Mouse (Mus musculus) midbrain, embryonic 16.5 days (tissue): ENCODE results near the gene Gm16867. TPM values are rescaled to one million over a fixed set of nuclear protein-coding genes. Genes with fewer than 3 reads are reported as not detected.
"Not testable (repeated sequence)": the region's sequence is repeated elsewhere in the genome, so short reads cannot be mapped to it uniquely, and the experiment has no call there.

Experiments
- ATAC-seq: fragments of 200-750 bp; cut with Nextera tagmentation; 2 replicates; pipeline ENCODE4 v1.8.0; 2017; ENCODE audit warnings: moderate TSS enrichment
- H3K27ac ChIP-seq: fragments of 300-500 bp; sonication (generic); 2 replicates; pipeline ENCODE4 v1.5.1; 2014; ENCODE audit warnings: mild to moderate bottlenecking, low read length, mixed read lengths
- H3K27me3 ChIP-seq: fragments of 300-500 bp; sonication (generic); 2 replicates; pipeline ENCODE4 v1.6.1; 2014; ENCODE audit warnings: low read depth, low read length, mixed read lengths; ENCODE audit not compliant: control insufficient read depth, insufficient read depth
- H3K36me3 ChIP-seq: fragments of 300-500 bp; sonication (generic); 2 replicates; pipeline ENCODE4 v1.6.1; 2014; ENCODE audit warnings: mild to moderate bottlenecking, low read length, moderate library complexity, mixed read lengths; ENCODE audit not compliant: control insufficient read depth, insufficient read depth
- H3K4me1 ChIP-seq: fragments of 300-500 bp; sonication (generic); 2 replicates; pipeline ENCODE4 v1.6.1; 2014; ENCODE audit warnings: mild to moderate bottlenecking, low read length, mixed read lengths; ENCODE audit not compliant: control insufficient read depth, insufficient read depth
- H3K4me2 ChIP-seq: fragments of 300-500 bp; sonication (generic); 2 replicates; pipeline ENCODE4 v1.6.1; 2014; ENCODE audit warnings: mild to moderate bottlenecking, low read length, mixed read lengths
- H3K4me3 ChIP-seq: fragments of 300-500 bp; sonication (generic); 2 replicates; pipeline ENCODE4 v1.5.1; 2014; ENCODE audit warnings: low read depth, mild to moderate bottlenecking, low read length, moderate library complexity, mixed read lengths
- H3K9ac ChIP-seq: fragments of 300-500 bp; sonication (generic); 2 replicates; pipeline ENCODE4 v1.6.1; 2014; ENCODE audit warnings: low read depth, low read length, mixed read lengths
- H3K9me3 ChIP-seq: fragments of 300-500 bp; sonication (generic); replicated peaks from 2 replicates; pipeline ENCODE4 v1.6.1; 2014; ENCODE audit warnings: mild to moderate bottlenecking, low read length, mixed read lengths; ENCODE audit not compliant: control insufficient read depth, poor library complexity, severe bottlenecking
- WGBS: fragments of 180-500 bp; shearing (Covaris S2); extraction: QIAGEN DNeasy Blood & Tissue Kit; methylation state at CpG from one replicate; pipeline ENCODE4 v1.1.7; 2014; 5-methylcytosine and 5-hydroxymethylcytosine counted together
- polyA plus RNA-seq: library from polyadenylated mRNA; unstranded; fragments of >200 nt; fragmentation: Nextera tagmentation; extraction: Ambion mirVana; gene quantifications from 2 replicates; pipeline ENCODE4 v1.2.1, GENCODE M21; 2015

Gene Gm16867
- polyA plus RNA-seq: not detected in 2 replicates

DNA sequence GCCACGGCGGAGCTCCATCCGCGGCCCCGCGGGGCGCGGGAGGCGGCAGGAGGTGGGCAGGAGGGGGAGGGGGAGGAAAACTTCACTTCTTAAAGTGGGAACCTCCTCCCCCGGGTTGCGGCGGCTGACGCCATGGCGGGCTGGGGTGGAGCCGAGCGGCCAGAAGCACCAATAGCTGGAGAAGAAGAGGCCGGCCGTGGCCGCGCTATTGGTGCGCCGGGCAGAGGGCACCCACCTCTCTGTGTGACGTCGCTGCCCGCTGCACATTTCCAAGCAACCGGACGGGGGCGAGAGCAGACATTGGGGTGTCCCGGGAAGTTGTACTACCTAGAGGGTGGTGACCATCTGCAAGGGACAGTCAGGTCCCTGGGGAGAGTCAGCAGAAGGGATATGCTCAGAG lies at the start of gene Gm16867:
TSS of gene Gm16867 (minus strand) at position 189 of the 400 bp plus-strand sequence.
- not testable (repeated sequence) for H3K9ac ChIP-seq, H3K9me3 ChIP-seq, H3K27me3 ChIP-seq, H3K4me2 ChIP-seq, H3K36me3 ChIP-seq, H3K27ac ChIP-seq, H3K4me3 ChIP-seq, H3K4me1 ChIP-seq
- WGBS: no CpG with 5 or more reads among the region's 29 CpGs
- ATAC-seq: peak; percentile 100

DNA sequence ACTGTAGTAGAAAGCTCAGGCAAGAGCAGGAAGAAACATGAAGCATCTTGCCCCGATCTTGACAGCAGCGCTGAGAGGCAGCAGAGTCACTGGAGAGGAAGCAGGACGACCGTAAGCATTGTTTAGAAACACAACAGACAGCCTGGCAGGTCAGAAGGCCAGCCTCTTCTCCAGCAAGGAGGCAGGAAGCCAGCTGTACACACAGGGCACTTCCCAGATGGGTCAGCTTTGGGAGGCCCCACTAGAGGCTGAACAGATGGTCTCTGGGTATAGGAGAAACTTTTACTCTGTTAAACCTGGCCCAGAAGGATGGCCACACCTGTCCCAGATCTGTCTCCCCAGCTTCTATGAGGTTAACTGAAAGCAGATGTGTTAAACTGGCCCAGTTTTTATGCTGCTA lies 44.1 kb upstream of the Gm16867 start:
- H3K9ac ChIP-seq, H3K27me3 ChIP-seq, H3K36me3 ChIP-seq, H3K4me2 ChIP-seq, H3K9me3 ChIP-seq, H3K4me3 ChIP-seq, H3K4me1 ChIP-seq, ATAC-seq, H3K27ac ChIP-seq: not testable (repeated sequence)
- no CpG with 5 or more reads among the region's 4 CpGs for WGBS

DNA sequence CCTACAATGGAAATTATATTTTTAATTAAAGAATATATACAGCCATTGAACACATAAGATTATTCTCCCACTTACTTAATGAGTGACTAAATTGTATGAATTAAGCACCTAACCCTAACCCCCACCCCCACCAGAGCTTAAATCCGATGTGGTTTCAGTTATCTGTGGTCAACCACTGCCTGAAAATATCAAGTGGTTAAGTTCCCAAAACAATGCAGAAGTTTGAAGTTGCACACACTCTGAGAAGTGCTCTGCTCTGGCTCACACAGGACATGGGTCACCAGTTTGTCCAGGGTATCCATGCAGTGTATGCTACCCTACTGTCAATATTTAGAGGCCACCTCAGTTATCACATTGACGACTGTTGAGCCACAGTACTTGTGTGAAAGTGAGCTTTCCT lies 41.9 kb upstream of the Gm16867 start:
- no CpG with 5 or more reads among the region's 2 CpGs for WGBS

DNA sequence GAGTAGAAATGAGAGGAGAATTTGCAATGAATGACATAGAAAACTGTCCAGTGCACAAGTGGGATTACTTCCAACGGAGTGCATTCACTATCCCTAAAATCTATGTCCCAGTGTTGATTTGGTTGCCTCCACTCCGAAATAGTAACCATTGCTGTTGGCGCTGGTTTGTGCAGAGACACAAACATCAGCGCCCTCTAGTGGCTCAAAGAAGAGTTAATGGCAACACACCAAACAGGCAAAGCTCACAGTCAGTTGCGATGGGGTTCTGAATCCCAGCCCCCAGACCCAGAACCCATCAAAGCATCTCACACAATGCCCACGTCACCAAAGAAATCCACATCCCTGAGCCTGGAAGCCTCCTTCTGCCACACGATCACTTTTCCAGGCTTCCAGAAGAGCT lies 40.9 kb upstream of the Gm16867 start:
- H3K9ac ChIP-seq, H3K9me3 ChIP-seq, H3K27me3 ChIP-seq, H3K4me2 ChIP-seq, H3K4me3 ChIP-seq, H3K36me3 ChIP-seq, H3K27ac ChIP-seq, ATAC-seq, H3K4me1 ChIP-seq: not testable (repeated sequence)
- WGBS: no CpG with 5 or more reads among the region's 7 CpGs

More for the DNA sequence above, 41.9 kb upstream of the Gm16867 start:
- H3K36me3 ChIP-seq, H3K9ac ChIP-seq, H3K4me2 ChIP-seq, H3K27ac ChIP-seq, H3K4me3 ChIP-seq, ATAC-seq, H3K4me1 ChIP-seq, H3K9me3 ChIP-seq, H3K27me3 ChIP-seq: not testable (repeated sequence)

DNA sequence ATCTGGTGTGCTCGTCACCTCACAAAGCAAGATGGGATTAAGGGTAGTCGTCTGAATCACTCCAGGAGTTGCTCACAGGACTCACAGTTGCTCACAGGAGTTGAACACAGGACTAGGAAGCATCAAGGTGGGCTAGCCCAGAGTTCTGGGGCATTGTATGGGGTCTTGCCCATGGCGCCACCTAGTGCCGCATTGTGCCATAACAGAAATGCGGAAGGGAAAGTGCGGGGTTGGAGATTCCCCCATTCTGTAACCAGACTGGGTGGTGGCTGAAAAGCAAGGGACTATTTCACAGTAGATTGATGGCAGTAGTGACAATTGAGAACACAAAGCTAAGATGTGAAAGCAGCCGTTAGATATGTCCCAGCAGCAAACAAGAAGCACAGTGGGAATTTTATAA lies 39.5 kb upstream of the Gm16867 start:
- H3K9ac ChIP-seq, H3K27ac ChIP-seq, H3K4me1 ChIP-seq, H3K36me3 ChIP-seq, H3K27me3 ChIP-seq, ATAC-seq, H3K4me3 ChIP-seq, H3K9me3 ChIP-seq, H3K4me2 ChIP-seq: not testable (repeated sequence)
- WGBS: no CpG with 5 or more reads among the region's 7 CpGs

DNA sequence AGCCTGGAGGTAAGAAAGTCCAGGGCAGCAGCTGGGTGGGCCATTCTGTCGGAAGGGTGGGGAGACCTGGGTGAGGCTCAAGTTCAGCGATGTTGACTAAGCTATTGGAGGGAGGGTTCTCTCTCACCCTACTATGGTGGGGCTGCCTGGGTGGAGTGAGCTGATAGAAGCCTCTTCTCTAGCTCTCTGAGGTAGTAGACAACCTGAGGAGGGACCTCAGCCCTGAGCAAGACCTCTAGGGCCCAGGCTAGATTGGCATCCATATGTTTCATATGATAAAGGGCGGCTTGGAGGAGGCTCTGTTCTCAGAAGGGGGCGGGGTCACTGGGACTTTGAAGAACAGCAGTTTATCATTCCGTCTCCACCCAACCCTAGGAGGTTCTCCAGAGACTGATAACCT lies 37.0 kb upstream of the Gm16867 start:
- H3K4me1 ChIP-seq, H3K4me3 ChIP-seq, H3K9ac ChIP-seq, H3K9me3 ChIP-seq, H3K36me3 ChIP-seq, ATAC-seq, H3K27me3 ChIP-seq, H3K27ac ChIP-seq, H3K4me2 ChIP-seq: not testable (repeated sequence)
- no CpG with 5 or more reads among the region's 5 CpGs for WGBS

DNA sequence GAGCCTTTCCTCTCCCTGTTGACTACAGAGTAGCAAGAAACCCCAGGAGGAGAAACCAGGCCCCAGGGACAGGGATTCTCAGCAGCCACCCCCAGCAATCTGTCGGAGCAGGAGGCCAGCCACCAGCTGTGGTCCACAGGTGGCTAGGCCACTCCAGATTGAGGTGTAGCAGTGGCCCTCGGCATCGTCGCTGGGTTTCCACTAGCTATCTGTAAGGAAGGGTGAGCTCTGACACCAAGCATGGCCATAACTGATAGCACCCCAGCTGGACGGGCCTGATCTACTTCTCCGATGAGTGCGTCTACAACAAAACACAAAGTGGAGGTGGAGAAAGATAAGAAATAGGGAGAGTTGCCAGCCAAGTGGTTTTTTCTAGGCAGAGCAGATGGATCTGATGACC lies 33.4 kb upstream of the Gm16867 start:
- no CpG with 5 or more reads among the region's 7 CpGs for WGBS

DNA sequence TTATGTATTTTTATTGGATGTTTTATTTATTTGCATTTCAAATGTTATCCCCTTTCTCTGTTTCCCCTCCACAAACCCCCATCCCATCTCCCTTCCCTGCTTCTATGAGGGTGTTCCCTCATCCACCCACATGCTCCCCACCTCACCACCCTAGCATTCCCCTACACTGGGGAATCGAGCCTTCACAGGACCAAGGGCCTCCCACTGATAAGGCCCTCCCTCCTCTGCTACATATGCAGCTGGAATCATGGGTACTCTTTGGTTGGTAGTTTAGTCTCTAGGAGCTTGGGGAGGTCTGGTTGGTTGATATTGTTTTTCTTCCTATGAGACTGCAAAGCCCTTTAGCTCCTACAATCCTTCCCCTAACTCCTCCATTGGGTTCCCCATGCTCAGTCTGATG lies 23.0 kb upstream of the Gm16867 start:
- H3K4me3 ChIP-seq, ATAC-seq, H3K27me3 ChIP-seq, H3K9ac ChIP-seq, H3K4me1 ChIP-seq, H3K36me3 ChIP-seq, H3K4me2 ChIP-seq, H3K27ac ChIP-seq, H3K9me3 ChIP-seq: not testable (repeated sequence)
- no CpG with 5 or more reads among the region's 1 CpGs for WGBS

More for the DNA sequence above, 33.4 kb upstream of the Gm16867 start:
- H3K27me3 ChIP-seq, H3K4me2 ChIP-seq, H3K36me3 ChIP-seq, H3K4me1 ChIP-seq, H3K9ac ChIP-seq, H3K4me3 ChIP-seq, ATAC-seq, H3K9me3 ChIP-seq, H3K27ac ChIP-seq: not testable (repeated sequence)

DNA sequence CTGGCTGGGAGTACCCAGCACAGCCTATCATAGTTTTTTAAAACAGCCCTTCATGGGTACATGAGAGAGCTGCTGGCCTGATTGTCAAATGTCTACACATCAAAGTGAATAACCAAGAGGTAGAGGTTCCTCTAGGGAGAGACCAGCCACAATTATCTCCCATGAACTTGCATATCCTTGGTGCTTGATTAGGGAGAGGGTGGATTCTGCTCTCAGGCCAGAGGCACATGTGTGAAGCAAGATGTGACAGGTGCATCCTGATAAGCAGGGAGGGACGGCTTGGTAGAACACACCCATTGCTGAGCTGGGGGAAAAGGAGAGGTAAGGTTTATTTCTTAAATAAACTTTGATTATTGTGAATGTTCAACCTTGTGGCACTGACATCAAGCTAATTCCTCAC lies 19.8 kb upstream of the Gm16867 start:
- not testable (repeated sequence) for H3K27me3 ChIP-seq, H3K4me3 ChIP-seq, H3K27ac ChIP-seq, H3K36me3 ChIP-seq, H3K9ac ChIP-seq, H3K4me1 ChIP-seq, H3K9me3 ChIP-seq, H3K4me2 ChIP-seq, ATAC-seq
- WGBS: no CpG with 5 or more reads among the region's 1 CpGs

DNA sequence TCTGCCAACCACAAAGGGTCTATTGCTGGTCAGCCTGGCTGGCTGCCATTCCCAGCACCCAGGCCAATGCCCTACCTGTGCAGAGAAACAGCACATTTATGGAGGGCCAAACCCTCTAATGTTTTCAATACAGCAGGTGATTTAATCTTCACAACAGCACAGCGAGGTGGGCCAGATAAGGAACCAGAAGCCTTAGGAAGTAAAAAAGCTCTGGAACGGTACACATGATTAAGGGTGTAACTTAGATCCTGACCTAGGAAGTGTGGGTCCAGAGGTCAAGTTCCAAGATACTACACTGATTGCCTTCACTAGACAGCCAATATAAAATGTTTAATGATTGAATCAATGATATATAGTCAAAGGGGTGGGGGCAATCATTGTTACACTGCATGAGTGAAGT lies 17.6 kb upstream of the Gm16867 start:
- H3K9me3 ChIP-seq, H3K4me1 ChIP-seq, H3K27ac ChIP-seq, H3K9ac ChIP-seq, H3K4me2 ChIP-seq, H3K27me3 ChIP-seq, H3K4me3 ChIP-seq, ATAC-seq, H3K36me3 ChIP-seq: not testable (repeated sequence)
- no CpG with 5 or more reads among the region's 2 CpGs for WGBS
